Mouse (Mus musculus) G1E (cell line): ENCODE data around the gene Zfand3. TPM values are rescaled to one million over a fixed set of nuclear protein-coding genes. Genes with fewer than 3 reads are reported as not detected.

Source experiments
- ATAC-seq: 2 replicates; pipeline ENCODE4 v1.8.0; 2016; ENCODE audit warnings: mild to moderate bottlenecking; ENCODE audit not compliant: insufficient number of reproducible peaks, poor library complexity, low FRiP score, severe bottlenecking; ENCODE audit errors: extremely low read depth
- DNase-seq: peaks from one replicate; pipeline ENCODE4 v3.0.0; 2012; ENCODE audit warnings: low spot score
- H3K27me3 ChIP-seq: 2 replicates; pipeline ENCODE4 v1.6.1; 2012; ENCODE audit warnings: mild to moderate bottlenecking, low read length, inconsistent platforms; ENCODE audit not compliant: insufficient read depth
- H3K36me3 ChIP-seq: replicated peaks from 2 replicates; pipeline ENCODE3; 2012; ENCODE audit warnings: mild to moderate bottlenecking, inconsistent platforms
- H3K4me1 ChIP-seq: 2 replicates; pipeline ENCODE4 v1.6.1; 2012; ENCODE audit warnings: low read depth, low read length, inconsistent platforms, mixed read lengths; ENCODE audit not compliant: insufficient read depth
- H3K4me3 ChIP-seq: 2 replicates; pipeline ENCODE4 v1.5.1; 2012; ENCODE audit warnings: low read depth, mild to moderate bottlenecking, inconsistent platforms, low read length, moderate library complexity, mixed read lengths
- H3K9me3 ChIP-seq: replicated peaks from 2 replicates; pipeline ENCODE4 v1.6.1; 2012; ENCODE audit warnings: inconsistent platforms
- CTCF ChIP-seq: IDR thresholded peaks from 2 replicates; pipeline ENCODE4 v1.5.1; 2012; ENCODE audit warnings: low read depth, low read length, inconsistent platforms, mixed read lengths
- GATA1 ChIP-seq: IDR thresholded peaks from 2 replicates; pipeline ENCODE4 v1.6.1; 2012; ENCODE audit warnings: borderline replicate concordance, low read length, inconsistent platforms, mixed read lengths
- GATA2 ChIP-seq: IDR thresholded peaks from 2 replicates; pipeline ENCODE4 v1.6.1; 2012; ENCODE audit warnings: low read depth, low read length, inconsistent platforms, borderline replicate concordance
- POLR2AphosphoS5 ChIP-seq: IDR thresholded peaks from 2 replicates; pipeline ENCODE4 v1.6.1; 2012; ENCODE audit warnings: low read depth, low read length, inconsistent platforms; ENCODE audit not compliant: insufficient replicate concordance
- TAL1 ChIP-seq: conservative IDR thresholded peaks from 2 replicates; pipeline ENCODE4 v1.6.1; 2012; ENCODE audit warnings: low read depth, low read length, inconsistent platforms, mixed read lengths
- polyA plus RNA-seq: library from polyadenylated mRNA; stranded (reverse); fragments of >175 nt; gene quantifications from 2 replicates; pipeline ENCODE4 v1.2.3, GENCODE M21; 2012
- total RNA-seq, 2 experiments: library from RNA; stranded (forward) in 1 of 2; stranded (reverse) in 1 of 2; fragments of 200-1000 nt in 1 of 2; fragments of >200 nt in 1 of 2; fragmentation: Nextera tagmentation in 1 of 2; gene quantifications; 2 replicates each; pipeline ENCODE4 v1.2.3; 2014 to 2017

Gene Zfand3
- total and polyA plus RNA-seq, 3 experiments, result 17.6 to 93.6 (median 49.2) TPM

GRCm38 (mm10) chr17:30026617-30027016 is 22.1 kb downstream of the Zfand3 start:
- Histone ChIP-seq H3K9me3 (no peaks in the 10 kb centered on the region), H3K4me3 (no peak overlapping the region), H3K27me3 (no peaks in the 10 kb centered on the region), H3K36me3 (peaks cover 18% of the 10 kb centered on the region), H3K4me1 (peaks cover 16% of the 10 kb centered on the region)
- no peak for ATAC-seq
- TF ChIP-seq TAL1 (no peak), GATA1 (no peak), CTCF (no peak), GATA2 (no peak), POLR2AphosphoS5 (no peak)
- no peak for DNase-seq

- Histone ChIP-seq H3K4me1 (peaks cover 16% of the 10 kb centered on the region), H3K36me3 (peaks cover 21% of the 10 kb centered on the region), H3K9me3 (no peaks in the 10 kb centered on the region), H3K4me3 (no peak overlapping the region), H3K27me3 (no peaks in the 10 kb centered on the region)
- ATAC-seq (0 out of 2 replicates have a peak, but pooled peaks have one; percentile 22), DNase-seq (no peak)
- TF ChIP-seq GATA1 (no peak), POLR2AphosphoS5 (no peak), CTCF (no peak), GATA2 (no peak), TAL1 (no peak)
These were observed 23.0 kb downstream of the Zfand3 start for GRCm38 (mm10) chr17:30027343-30028029.

GRCm38 (mm10) chr17:30029633-30030226 is 25.2 kb downstream of the Zfand3 start:
- TF ChIP-seq TAL1 (no peak), GATA1 (no peak), POLR2AphosphoS5 (no peak), GATA2 (no peak), CTCF (no peak)
- Histone ChIP-seq H3K4me3 (no peak overlapping the region), H3K27me3 (no peaks in the 10 kb centered on the region), H3K4me1 (peaks cover 17% of the 10 kb centered on the region), H3K9me3 (no peaks in the 10 kb centered on the region), H3K36me3 (peaks cover 22% of the 10 kb centered on the region)
- no peak for ATAC-seq
- no peak for DNase-seq

GRCm38 (mm10) chr17:30032796-30033195 is 28.3 kb downstream of the Zfand3 start:
- H3K27me3 ChIP-seq, result no peaks in the 10 kb centered on the region
- H3K36me3 ChIP-seq, result peaks cover 15% of the 10 kb centered on the region
- no peak for DNase-seq
- TF ChIP-seq GATA2, result no peak
- TF ChIP-seq POLR2AphosphoS5, result no peak
- no peak for TF ChIP-seq CTCF
- no peak for TF ChIP-seq GATA1
- TF ChIP-seq TAL1, result no peak
- no peak for ATAC-seq
- H3K9me3 ChIP-seq, result no peaks in the 10 kb centered on the region
- no peak overlapping the region for H3K4me3 ChIP-seq
- peaks cover 9% of the 10 kb centered on the region for H3K4me1 ChIP-seq

GRCm38 (mm10) chr17:30033991-30034390 is 29.5 kb downstream of the Zfand3 start:
- no peaks in the 10 kb centered on the region for H3K27me3 ChIP-seq
- no peak for ATAC-seq
- TF ChIP-seq POLR2AphosphoS5, result no peak
- no peak for TF ChIP-seq GATA2
- TF ChIP-seq CTCF, result no peak
- H3K36me3 ChIP-seq, result peaks cover 15% of the 10 kb centered on the region
- no peak for DNase-seq
- H3K9me3 ChIP-seq, result no peaks in the 10 kb centered on the region
- peaks cover 9% of the 10 kb centered on the region for H3K4me1 ChIP-seq
- H3K4me3 ChIP-seq, result no peak overlapping the region

- Histone ChIP-seq H3K36me3 (peaks cover 15% of the 10 kb centered on the region), H3K4me3 (no peak overlapping the region), H3K9me3 (no peaks in the 10 kb centered on the region), H3K27me3 (no peaks in the 10 kb centered on the region), H3K4me1 (peaks cover 6% of the 10 kb centered on the region)
- DNase-seq, result no peak
- peak; percentile 15; the same call in 1 of the 2 replicates for ATAC-seq
- no peak for TF ChIP-seq CTCF
- no peak for TF ChIP-seq GATA1
- TF ChIP-seq GATA2, result no peak
- no peak for TF ChIP-seq POLR2AphosphoS5
- TF ChIP-seq TAL1, result no peak
These were observed 30.9 kb downstream of the Zfand3 start for GRCm38 (mm10) chr17:30035216-30036005.
